Mouse (Mus musculus): Measurements from ENCODE around the gene Pdia3. TPM values are rescaled to one million over a fixed set of nuclear protein-coding genes. Genes with fewer than 3 reads are reported as not detected.
"Not testable (repeated sequence)": the region's sequence is repeated elsewhere in the genome, so short reads cannot be mapped to it uniquely, and the experiment has no call there.

The Pdia3 gene
- polyA plus RNA-seq, 1 experiment from 2014 or later = 174 TPM

GRCm38 (mm10) chr2:121480498-121480897 lies 66.9 kb downstream of the Pdia3 start:
- Histone ChIP-seq H3K36me3 (ENCODE audit: control insufficient read depth, insufficient read depth, low read length) (no peaks in the 10 kb centered on the region), H3K9ac (ENCODE audit: low read length) (no peak overlapping the region), H3K27ac (ENCODE audit: low read depth, low read length) (no peak overlapping the region), H3K4me1 (ENCODE audit: control insufficient read depth, insufficient read depth, low read length) (no peaks in the 10 kb centered on the region), H3K4me2 (ENCODE audit: low read length) (no peak overlapping the region), H3K9me3 (replicated peaks; ENCODE audit: control insufficient read depth, low read length) (no peaks in the 10 kb centered on the region), H3K27me3 (replicated peaks; ENCODE audit: control insufficient read depth, insufficient read depth, low read length) (no peaks in the 10 kb centered on the region), H3K4me3 (ENCODE audit: low read depth, low read length) (no peak overlapping the region)
- DNase-seq (ENCODE audit: low spot score) (no peak), ATAC-seq (no peak)
- 60% methylated on average over 3 of the region's 3 CpGs for WGBS

- H3K36me3 ChIP-seq (ENCODE audit: control insufficient read depth, insufficient read depth, low read length); DNase-seq (ENCODE audit: low spot score); H3K9ac ChIP-seq (ENCODE audit: low read length); H3K4me3 ChIP-seq (ENCODE audit: low read depth, low read length); H3K27me3 ChIP-seq (replicated peaks; ENCODE audit: control insufficient read depth, insufficient read depth, low read length); H3K27ac ChIP-seq (ENCODE audit: low read depth, low read length); ATAC-seq; H3K4me1 ChIP-seq (ENCODE audit: control insufficient read depth, insufficient read depth, low read length); H3K4me2 ChIP-seq (ENCODE audit: low read length); H3K9me3 ChIP-seq (replicated peaks; ENCODE audit: control insufficient read depth, low read length): not testable (repeated sequence)
- WGBS = 87% methylated on average over 13 of the region's 13 CpGs
These were observed 67.3 kb downstream of the Pdia3 start for GRCm38 (mm10) chr2:121480916-121481315.

- H3K27me3 ChIP-seq (replicated peaks; ENCODE audit: control insufficient read depth, insufficient read depth, low read length) = no peaks in the 10 kb centered on the region
- no peak overlapping the region for H3K4me2 ChIP-seq (ENCODE audit: low read length)
- H3K9me3 ChIP-seq (replicated peaks; ENCODE audit: control insufficient read depth, low read length) = no peaks in the 10 kb centered on the region
- DNase-seq (ENCODE audit: low spot score) (peak; percentile 13), ATAC-seq (no peak)
- H3K36me3 ChIP-seq (ENCODE audit: control insufficient read depth, insufficient read depth, low read length) = no peaks in the 10 kb centered on the region
- H3K9ac ChIP-seq (ENCODE audit: low read length) = no peak overlapping the region
- no peak overlapping the region for H3K4me3 ChIP-seq (ENCODE audit: low read depth, low read length)
- H3K4me1 ChIP-seq (ENCODE audit: control insufficient read depth, insufficient read depth, low read length) = no peaks in the 10 kb centered on the region
- WGBS = 29% methylated on average over 8 of the region's 8 CpGs
- H3K27ac ChIP-seq (ENCODE audit: low read depth, low read length) = no peak overlapping the region
These were observed 70.0 kb downstream of the Pdia3 start for GRCm38 (mm10) chr2:121483576-121483975.

GRCm38 (mm10) chr2:121484403-121484802 lies 70.8 kb downstream of the Pdia3 start:
- H3K27ac ChIP-seq (ENCODE audit: low read depth, low read length); H3K9ac ChIP-seq (ENCODE audit: low read length); ATAC-seq; H3K36me3 ChIP-seq (ENCODE audit: control insufficient read depth, insufficient read depth, low read length); H3K4me1 ChIP-seq (ENCODE audit: control insufficient read depth, insufficient read depth, low read length); H3K4me3 ChIP-seq (ENCODE audit: low read depth, low read length); H3K4me2 ChIP-seq (ENCODE audit: low read length); H3K27me3 ChIP-seq (replicated peaks; ENCODE audit: control insufficient read depth, insufficient read depth, low read length); H3K9me3 ChIP-seq (replicated peaks; ENCODE audit: control insufficient read depth, low read length); DNase-seq (ENCODE audit: low spot score): not testable (repeated sequence)
- 90% methylated on average over 1 of the region's 2 CpGs for WGBS

Small RNAs within 50 kb of the gene (microRNA-seq; reads per million reads assigned to microRNA genes)
- gene Gm22953 = not detected

Other genes with a start within 250 kb of the Pdia3 start
- 38.9 and 43.7 TPM in 2 replicates for gene Tubgcp4, start 243.1 kb upstream of the Pdia3 start, polyA plus RNA-seq (2014; fragmentation: Nextera tagmentation; extraction: Ambion mirVana)
- 8.5 and 9.7 TPM in 2 replicates for gene Zscan29, start 242.7 kb upstream of the Pdia3 start, polyA plus RNA-seq (2014; fragmentation: Nextera tagmentation; extraction: Ambion mirVana)
- 116 and 164 TPM in 2 replicates for gene Trp53bp1, start 142.4 kb upstream of the Pdia3 start, polyA plus RNA-seq (2014; fragmentation: Nextera tagmentation; extraction: Ambion mirVana)
- gene Map1a, start 124.2 kb upstream of the Pdia3 start, polyA plus RNA-seq (2014; fragmentation: Nextera tagmentation; extraction: Ambion mirVana) = 12.7 and 23.2 TPM in 2 replicates
- gene Ppip5k1, start 58.4 kb upstream of the Pdia3 start, polyA plus RNA-seq (2014; fragmentation: Nextera tagmentation; extraction: Ambion mirVana) = 10.1 and 11.6 TPM in 2 replicates
- 19.8 and 24.7 TPM in 2 replicates for gene Ckmt1, start 56.1 kb upstream of the Pdia3 start, polyA plus RNA-seq (2014; fragmentation: Nextera tagmentation; extraction: Ambion mirVana)
- 0.05 TPM in 1 of 2 replicates, not detected in the other for gene Strc, start 26.6 kb upstream of the Pdia3 start, polyA plus RNA-seq (2014; fragmentation: Nextera tagmentation; extraction: Ambion mirVana)
- 2.0 and 3.2 TPM in 2 replicates for gene Catsper2, start within 50 bp of the Pdia3 start, polyA plus RNA-seq (2014; fragmentation: Nextera tagmentation; extraction: Ambion mirVana)
- gene Ell3, start 30.5 kb downstream of the Pdia3 start, polyA plus RNA-seq (2014; fragmentation: Nextera tagmentation; extraction: Ambion mirVana) = 0.86 and 1.2 TPM in 2 replicates
- 388 and 442 TPM in 2 replicates for gene Serf2, start 35.4 kb downstream of the Pdia3 start, polyA plus RNA-seq (2014; fragmentation: Nextera tagmentation; extraction: Ambion mirVana)
- gene Hypk, start 39.5 kb downstream of the Pdia3 start, polyA plus RNA-seq (2014; fragmentation: Nextera tagmentation; extraction: Ambion mirVana) = 91.9 and 95.1 TPM in 2 replicates
- gene Serinc4, start 43.0 kb downstream of the Pdia3 start, polyA plus RNA-seq (2014; fragmentation: Nextera tagmentation; extraction: Ambion mirVana) = 0.95 and 1.1 TPM in 2 replicates
- 65.7 and 73.0 TPM in 2 replicates for gene Mfap1b, start 60.3 kb downstream of the Pdia3 start, polyA plus RNA-seq (2014; fragmentation: Nextera tagmentation; extraction: Ambion mirVana)
- gene Mfap1a, start 92.9 kb downstream of the Pdia3 start, polyA plus RNA-seq (2014; fragmentation: Nextera tagmentation; extraction: Ambion mirVana) = 19.4 and 24.4 TPM in 2 replicates
- gene Wdr76, start 92.9 kb downstream of the Pdia3 start, polyA plus RNA-seq (2014; fragmentation: Nextera tagmentation; extraction: Ambion mirVana) = 5.5 and 5.6 TPM in 2 replicates

All from forebrain, embryonic 14.5 days (tissue).